Mouse (Mus musculus): Measurements from ENCODE around the gene Acp2.
A peak's percentile ranks its signal among the peaks of the same experiment; 100 is the strongest.

Gene Acp2

GRCm38 (mm10) chr2:91256256-91257125 is 53.8 kb downstream of the Acp2 start:
- DNase-seq (ENCODE audit: extremely low read depth, low read depth): no peak

GRCm38 (mm10) chr2:91257126-91257980 is 54.7 kb downstream of the Acp2 start:
- DNase-seq (ENCODE audit: extremely low read depth, low read depth): peak; percentile 46

DNA sequence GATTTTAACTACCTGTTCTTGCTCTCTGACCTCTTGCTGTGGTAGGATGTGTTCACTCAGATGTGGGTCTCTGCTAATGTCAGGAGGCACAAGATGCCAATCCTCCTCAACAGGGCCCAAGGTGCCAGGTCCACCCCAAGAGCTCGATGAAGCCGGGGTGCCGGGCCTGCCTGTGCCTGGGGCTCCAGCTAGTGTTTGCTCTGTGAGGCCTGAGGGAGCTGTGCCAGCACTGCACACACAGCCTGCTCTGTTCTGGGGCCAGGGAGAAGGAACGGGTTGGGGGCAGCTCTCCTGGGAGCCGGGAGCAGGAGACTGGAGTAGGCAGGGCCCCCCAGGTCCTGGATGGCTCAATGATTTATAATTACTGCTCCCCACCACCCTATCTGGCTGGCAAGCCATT is 55.4 kb downstream of the Acp2 start:
- no peak for DNase-seq (ENCODE audit: extremely low read depth, low read depth)

- DNase-seq (ENCODE audit: extremely low read depth, low read depth): no peak
Observed at GRCm38 (mm10) chr2:91258830-91259229, 56.1 kb downstream of the Acp2 start.

- no peak for DNase-seq (ENCODE audit: extremely low read depth, low read depth)
Observed at GRCm38 (mm10) chr2:91259493-91259892, 56.8 kb downstream of the Acp2 start.
